Mouse (Mus musculus) small intestine, adult 2 months (tissue): ENCODE data around the gene Rnase11. TPM values are rescaled to one million over a fixed set of nuclear protein-coding genes. Genes with fewer than 3 reads are reported as not detected.

Experiments used
- H3K27ac ChIP-seq: fragments of 200-500 bp; 2 replicates; pipeline ENCODE4 v1.5.1; 2012; ENCODE audit warnings: low read depth, low read length, control low read depth, inconsistent platforms; ENCODE audit not compliant: insufficient read depth
- H3K27me3 ChIP-seq: fragments of 200-500 bp; 2 replicates; pipeline ENCODE4 v1.6.1; 2012; ENCODE audit warnings: mild to moderate bottlenecking, moderate library complexity, low read length, inconsistent platforms; ENCODE audit not compliant: control insufficient read depth, insufficient read depth
- H3K36me3 ChIP-seq: fragments of 200-500 bp; 2 replicates; pipeline ENCODE4 v1.6.1; 2012; ENCODE audit warnings: mild to moderate bottlenecking, low read length, control low read depth, inconsistent platforms; ENCODE audit not compliant: control insufficient read depth, insufficient read depth
- H3K4me1 ChIP-seq: fragments of 200-500 bp; 2 replicates; pipeline ENCODE4 v1.6.1; 2012; ENCODE audit warnings: low read length, inconsistent platforms, mixed read lengths; ENCODE audit not compliant: control insufficient read depth, insufficient read depth, insufficient read length
- H3K4me3 ChIP-seq: fragments of 200-500 bp; 2 replicates; pipeline ENCODE4 v1.5.1; 2012; ENCODE audit warnings: low read depth, mild to moderate bottlenecking, control low read depth, inconsistent platforms, low read length, moderate library complexity
- CTCF ChIP-seq: fragments of 200-500 bp; IDR thresholded peaks from 2 replicates; pipeline ENCODE4 v1.5.1; 2012; ENCODE audit warnings: low read depth, mild to moderate bottlenecking, control low read depth, inconsistent platforms, low read length, moderate library complexity, mixed read lengths; ENCODE audit not compliant: insufficient replicate concordance, insufficient read length; ENCODE audit errors: extremely low read depth
- POLR2A ChIP-seq: fragments of 200-500 bp; IDR thresholded peaks from 2 replicates; pipeline ENCODE4 v1.6.1; 2012; ENCODE audit warnings: low read depth, mild to moderate bottlenecking, control low read depth, inconsistent platforms, low read length, moderate library complexity
- WGBS: fragments of 180-500 bp; shearing (Covaris S2); methylation state at CpG from one replicate; pipeline ENCODE4 v1.1.7; 2018; 5-methylcytosine and 5-hydroxymethylcytosine counted together
- polyA plus RNA-seq: library from polyadenylated mRNA; depleted of rRNA; stranded (reverse); fragments of >200 nt; gene quantifications from 2 replicates; pipeline ENCODE4 v1.2.3, GENCODE M21; 2012

The Rnase11 gene
- polyA plus RNA-seq, 1 experiment, result not detected

GRCm38 (mm10) chr14:51092073-51092620 is 42.2 kb upstream of the Rnase11 start:
- Histone ChIP-seq H3K4me1 (peaks cover 2% of the 10 kb centered on the region; the same call in 1 of the 2 replicates), H3K27me3 (no peaks in the 10 kb centered on the region), H3K36me3 (no peaks in the 10 kb centered on the region), H3K4me3 (peak overlapping the region; percentile 34), H3K27ac (0 out of 2 replicates have a peak overlapping the region, but pooled peaks have one; percentile 10)
- TF ChIP-seq POLR2A (no peak), CTCF (no peak)
- 18% methylated on average over 8 of the region's 8 CpGs for WGBS

- H3K4me3 ChIP-seq, result peak within 1 kb of the TSS; percentile 89
- peaks cover 2% of the 10 kb centered on the region; the same call in 1 of the 2 replicates for H3K4me1 ChIP-seq
- peak within 1 kb of the TSS; percentile 96 for H3K27ac ChIP-seq
- H3K36me3 ChIP-seq, result no peaks in the 10 kb centered on the region
- no peaks in the 10 kb centered on the region for H3K27me3 ChIP-seq
- 4% methylated on average over 33 of the region's 33 CpGs for WGBS
- TF ChIP-seq CTCF (no peak), POLR2A (no peak; the same call in 1 of the 2 replicates)
Measured at GRCm38 (mm10) chr14:51090921-51091900, 41.2 kb upstream of the Rnase11 start, which contains the start of the genes Rnase4 and Ang. TSS of gene Rnase4 (plus strand) at chr14:51091077. TSS of gene Ang (plus strand) at chr14:51091150.

DNA sequence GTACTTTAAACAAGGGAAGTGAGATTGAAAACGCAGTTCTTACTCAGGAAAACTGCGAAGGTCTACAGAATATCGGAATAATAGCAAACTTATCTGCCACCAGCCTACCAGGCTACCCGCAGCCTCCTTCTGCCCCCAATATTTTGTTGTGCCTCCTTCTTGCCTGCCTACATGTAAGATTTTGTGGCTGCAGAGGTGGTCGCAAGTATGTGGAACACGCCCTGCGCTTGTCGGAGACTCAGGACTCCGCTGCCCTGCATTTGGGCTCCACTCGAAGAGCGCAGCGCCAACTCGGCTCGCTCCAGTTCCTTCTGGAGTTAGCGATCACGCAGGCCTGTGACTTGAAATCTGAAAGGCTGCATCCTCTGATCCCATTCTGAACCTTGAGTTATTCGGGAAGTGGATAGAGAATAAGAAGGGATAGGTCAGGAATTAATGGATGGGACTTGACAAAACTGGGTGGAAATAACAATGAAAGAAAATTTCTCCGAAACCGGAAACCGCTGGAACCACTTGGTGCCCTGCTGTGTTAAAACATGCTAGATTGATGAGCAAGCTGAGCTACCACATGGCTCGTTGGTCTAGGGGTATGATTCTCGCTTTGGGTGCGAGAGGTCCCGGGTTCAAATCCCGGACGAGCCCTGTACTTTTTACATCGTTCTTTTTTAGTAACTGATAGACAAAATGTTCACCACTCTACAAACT is 40.3 kb upstream of the Rnase11 start:
- no peaks in the 10 kb centered on the region for H3K4me1 ChIP-seq
- peak overlapping the region; percentile 89 for H3K4me3 ChIP-seq
- no peaks in the 10 kb centered on the region for H3K27me3 ChIP-seq
- no peaks in the 10 kb centered on the region for H3K36me3 ChIP-seq
- TF ChIP-seq POLR2A (no peak), CTCF (no peak)
- under 1% methylated on average over 27 of the region's 27 CpGs for WGBS
- H3K27ac ChIP-seq, result peak overlapping the region; percentile 96

DNA sequence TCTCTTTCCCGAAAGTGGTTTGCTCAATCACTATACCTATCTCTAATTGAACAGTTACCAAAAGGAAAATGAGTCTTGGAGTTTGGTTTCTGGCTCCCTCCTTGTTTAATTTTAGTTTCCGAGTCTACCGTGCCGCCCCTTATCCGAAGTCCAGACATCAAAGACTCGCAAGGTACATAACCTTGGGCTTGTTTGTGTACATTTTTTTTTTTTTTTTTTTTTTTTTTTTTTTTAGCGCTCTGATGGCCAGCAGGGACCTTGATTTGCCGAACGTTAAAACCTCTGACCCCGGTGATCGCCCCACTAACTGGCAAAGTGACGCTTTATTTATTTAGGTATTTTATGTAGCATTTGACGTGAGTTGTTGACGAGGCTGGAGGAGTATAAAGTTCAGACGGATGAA is 39.7 kb upstream of the Rnase11 start:
- H3K27ac ChIP-seq, result peak overlapping the region; percentile 96
- TF ChIP-seq CTCF (no peak), POLR2A (no peak)
- under 1% methylated on average over 15 of the region's 15 CpGs for WGBS

GRCm38 (mm10) chr14:51088970-51089673 is 39.2 kb upstream of the Rnase11 start:
- no peaks in the 10 kb centered on the region for H3K4me1 ChIP-seq
- H3K27ac ChIP-seq, result peak overlapping the region; percentile 96
- H3K36me3 ChIP-seq, result no peaks in the 10 kb centered on the region
- H3K27me3 ChIP-seq, result no peaks in the 10 kb centered on the region
- WGBS, result under 1% methylated on average over 34 of the region's 34 CpGs
- TF ChIP-seq POLR2A, result no peak
- TF ChIP-seq CTCF, result no peak
- H3K4me3 ChIP-seq, result peak overlapping the region; percentile 82

More for the DNA sequence above, 39.7 kb upstream of the Rnase11 start:
- no peaks in the 10 kb centered on the region for H3K27me3 ChIP-seq
- H3K36me3 ChIP-seq, result no peaks in the 10 kb centered on the region
- peak overlapping the region; percentile 89 for H3K4me3 ChIP-seq
- no peaks in the 10 kb centered on the region for H3K4me1 ChIP-seq

- H3K4me1 ChIP-seq, result no peaks in the 10 kb centered on the region
- 2% methylated on average over 23 of the region's 23 CpGs for WGBS
Measured at GRCm38 (mm10) chr14:51088166-51088969, 38.4 kb upstream of the Rnase11 start.

More at GRCm38 (mm10) chr14:51088166-51088969, 38.4 kb upstream of the Rnase11 start:
- TF ChIP-seq CTCF, result no peak
- 0 out of 2 replicates have a peak, but pooled peaks have one; percentile 18 for TF ChIP-seq POLR2A
- Histone ChIP-seq H3K4me3 (peak overlapping the region; percentile 82), H3K27ac (peak overlapping the region; percentile 74), H3K27me3 (no peaks in the 10 kb centered on the region), H3K36me3 (no peaks in the 10 kb centered on the region)
